8 mouse cellular contexts compared by ENCODE assay signal in genomic region chr13:103333601-103334391, GRCm38 (mm10). TPM values are rescaled to one million over a fixed set of nuclear protein-coding genes. Genes with fewer than 3 reads are reported as not detected.
A peak's percentile ranks its signal among the peaks of the same experiment; 100 is the strongest.
DNase-seq lines count a peak whose midpoint lies in the region; ATAC-seq and TF ChIP-seq lines count a peak whose summit lies in the region.

No protein-coding gene starts in this region.

- no peaks in the 10 kb centered on the region for H3K36me3 ChIP-seq in embryonic facial prominence, embryonic 10.5 days (replicated peaks)
- H3K36me3 ChIP-seq in kidney, embryonic 14.5 days (ENCODE audit: control insufficient read depth, insufficient read depth, low read length), result no peaks in the 10 kb centered on the region
- H3K36me3 ChIP-seq in liver, postnatal 0 days (replicated peaks; ENCODE audit: insufficient read depth, low read length), result no peaks in the 10 kb centered on the region

- H3K4me3 ChIP-seq in left cerebral cortex, adult 2 months, result peak overlapping the region; percentile 65
- H3K4me3 ChIP-seq in embryonic facial prominence, embryonic 10.5 days, result peak overlapping the region; percentile 78
- peak overlapping the region; percentile 76 for H3K4me3 ChIP-seq in kidney, embryonic 14.5 days (ENCODE audit: low read length)
- peak overlapping the region; percentile 59 for H3K4me3 ChIP-seq in liver, postnatal 0 days (ENCODE audit: low read depth, low read length)

- WGBS in embryonic facial prominence, embryonic 10.5 days, result under 1% methylated on average over 74 of the region's 74 CpGs
- 1% methylated on average over 72 of the region's 74 CpGs for WGBS in kidney, embryonic 14.5 days
- WGBS in liver, postnatal 0 days (ENCODE audit: insufficient replicate concordance), result 2% methylated on average over 55 of the region's 74 CpGs

- intact Hi-C loops in left cerebral cortex, adult 2 months (cut with DNase I), result loop anchor here (2.0 kb wide), 2 partner anchors 133 to 159 kb away; no protein-coding TSS in a partner anchor

- TF ChIP-seq CTCF in left cerebral cortex, adult 2 months (IDR thresholded peaks at IDR 0.05), result peak; percentile 45
- no peak for TF ChIP-seq CTCF in liver, postnatal 0 days (IDR thresholded peaks at IDR 0.05; ENCODE audit: low read depth)

- no peak for TF ChIP-seq EP300 in liver, postnatal 0 days (IDR thresholded peaks at IDR 0.05; ENCODE audit: low read depth)

- peak overlapping the region; percentile 61 for H3K9ac ChIP-seq in kidney, embryonic 14.5 days (ENCODE audit: low read depth, low read length)
- peak overlapping the region; percentile 34 for H3K9ac ChIP-seq in liver, postnatal 0 days (replicated peaks)

- peak overlapping the region; percentile 62 for H3K27ac ChIP-seq in left cerebral cortex, adult 2 months
- peak overlapping the region; percentile 74 for H3K27ac ChIP-seq in embryonic facial prominence, embryonic 10.5 days (replicated peaks)
- no peak overlapping the region for H3K27ac ChIP-seq in kidney, embryonic 14.5 days (ENCODE audit: low read depth, low read length)
- no peak overlapping the region for H3K27ac ChIP-seq in liver, postnatal 0 days (ENCODE audit: low read depth)

- peaks cover 78% of the 10 kb centered on the region for H3K27me3 ChIP-seq in embryonic facial prominence, embryonic 10.5 days (replicated peaks; ENCODE audit: low read depth, poor library complexity, severe bottlenecking)
- H3K27me3 ChIP-seq in kidney, embryonic 14.5 days (ENCODE audit: control insufficient read depth, insufficient read depth, low read length), result peaks cover 35% of the 10 kb centered on the region
- H3K27me3 ChIP-seq in liver, postnatal 0 days (ENCODE audit: insufficient read depth, low read length), result peaks cover 50% of the 10 kb centered on the region

- peak; percentile 75 for ATAC-seq in kidney, embryonic 14.5 days (ENCODE audit: low FRiP score, low TSS enrichment)
- peak; percentile 20 for ATAC-seq in liver, postnatal 0 days
- no peak for ATAC-seq in erythroid progenitor cell, adult 5-6 weeks (replicated peaks; ENCODE audit: low FRiP score, poor library complexity, severe bottlenecking)

- H3K4me1 ChIP-seq in embryonic facial prominence, embryonic 10.5 days, result peaks cover 32% of the 10 kb centered on the region
- H3K4me1 ChIP-seq in kidney, embryonic 14.5 days (ENCODE audit: control insufficient read depth, insufficient read depth, low read length), result peaks cover 3% of the 10 kb centered on the region; the same call in 1 of the 2 replicates
- peaks cover 13% of the 10 kb centered on the region for H3K4me1 ChIP-seq in liver, postnatal 0 days (ENCODE audit: insufficient read depth)

- peak; percentile 38 to 58 for DNase-seq in left cerebral cortex, adult 2 months (ENCODE audit: extremely low spot score in 1 of 2, low spot score in 2 of 2)
- no peak for DNase-seq in left cerebral cortex, adult 9 months (ENCODE audit: low spot score in 2 of 2)
- DNase-seq in embryonic facial prominence, embryonic 10.5 days (ENCODE audit: low spot score), result peak; percentile 74
- peak; percentile 23 for DNase-seq in heart, adult 8-10 months (ENCODE audit: low spot score)
- DNase-seq in liver, postnatal 0 days, result peak; percentile 30
- peak; percentile 66 for DNase-seq in ovary, postnatal 36 days (ENCODE audit: low spot score)

- H3K4me2 ChIP-seq in kidney, embryonic 14.5 days (replicated peaks; ENCODE audit: low read depth, low read length), result peak overlapping the region; percentile 95
- H3K4me2 ChIP-seq in liver, postnatal 0 days (ENCODE audit: low read depth, low read length), result peak overlapping the region; percentile 88

- no peaks in the 10 kb centered on the region for H3K9me3 ChIP-seq in embryonic facial prominence, embryonic 10.5 days
- no peaks in the 10 kb centered on the region for H3K9me3 ChIP-seq in kidney, embryonic 14.5 days (ENCODE audit: control insufficient read depth, low read length)
- no peaks in the 10 kb centered on the region for H3K9me3 ChIP-seq in liver, postnatal 0 days (ENCODE audit: low read length)

RNA-seq across cellular contexts. Expression of gene Mast4, which starts 0.5 kb away (rescaled TPM):
- total RNA-seq in left cerebral cortex, adult 2 months (2021), result 10 to 100 TPM; 57.3 to 62.4 TPM
- polyA plus RNA-seq in embryonic facial prominence, embryonic 10.5 days (2016; fragmentation: Nextera tagmentation; extraction: Ambion mirVana), result 21.3 and 23.0 TPM in 2 replicates
- 10 to 100 TPM; 19.8 to 27.6 (median 25.3) TPM for total RNA-seq in heart, adult 8-10 months (2022)
- polyA plus RNA-seq in kidney, embryonic 14.5 days (2014; fragmentation: Nextera tagmentation; extraction: Ambion mirVana), result 25.1 and 31.0 TPM in 2 replicates
- polyA plus RNA-seq in liver, postnatal 0 days (2015; fragmentation: Nextera tagmentation; extraction: Ambion mirVana), result 2.6 and 2.8 TPM in 2 replicates
- 2.5 and 13.3 TPM in 2 replicates for total RNA-seq in erythroid progenitor cell, adult 5-6 weeks (2015; ENCODE audit: low replicate concordance)
- 0.64 and 5.5 TPM in 2 replicates for total RNA-seq in erythroid progenitor cell, adult 5-6 weeks (2017; ENCODE audit: low replicate concordance)

Comparison
In these comparisons a context has a peak if more than half of its experiments do, and no peak if none do; other contexts are left out.
1. DNase-seq: peak in left cerebral cortex, adult 2 months (2 of 2), embryonic facial prominence, embryonic 10.5 days (single experiment), heart, adult 8-10 months (single experiment), liver, postnatal 0 days (single experiment) and ovary, postnatal 36 days (single experiment); none in left cerebral cortex, adult 9 months (0 of 2).
2. H3K27ac ChIP-seq: peak in left cerebral cortex, adult 2 months (single experiment) and embryonic facial prominence, embryonic 10.5 days (single experiment); none in kidney, embryonic 14.5 days (single experiment) and liver, postnatal 0 days (single experiment).
3. Peak in every context shown above with its lines, with median percentiles within 50 percentile points of each other: H3K4me3 ChIP-seq.